Mouse (Mus musculus) stomach, postnatal 0 days (tissue): Measurements from ENCODE around the gene Hoxc4. TPM values are rescaled to one million over a fixed set of nuclear protein-coding genes. Genes with fewer than 3 reads are reported as not detected.

Source experiments
- ATAC-seq: fragments of 200-750 bp; cut with Nextera tagmentation; 2 replicates; pipeline ENCODE4 v1.8.0; 2017; ENCODE audit not compliant: low FRiP score, low TSS enrichment
- DNase-seq: peaks from one replicate; pipeline ENCODE4 v3.0.0-alpha.2; 2016; ENCODE audit warnings: low spot score
- H3K27ac ChIP-seq: fragments of 300-500 bp; sonication (generic); replicated peaks from 2 replicates; pipeline ENCODE4 v1.5.1; 2014; ENCODE audit warnings: mild to moderate bottlenecking, control low read depth
- H3K27me3 ChIP-seq: fragments of 300-500 bp; sonication (generic); 2 replicates; pipeline ENCODE4 v1.6.1; 2014; ENCODE audit warnings: low read length; ENCODE audit not compliant: control insufficient read depth, insufficient read depth
- H3K36me3 ChIP-seq: fragments of 300-500 bp; sonication (generic); 2 replicates; pipeline ENCODE4 v1.6.1; 2014; ENCODE audit warnings: low read length, mixed read lengths; ENCODE audit not compliant: control insufficient read depth, insufficient read depth
- H3K4me1 ChIP-seq: fragments of 300-500 bp; sonication (generic); replicated peaks from 2 replicates; pipeline ENCODE4 v1.6.1; 2014; ENCODE audit warnings: antibody characterized with exemption; ENCODE audit not compliant: control insufficient read depth, insufficient read depth
- H3K4me2 ChIP-seq: fragments of 300-500 bp; sonication (generic); replicated peaks from 2 replicates; pipeline ENCODE4 v1.6.1; 2014; ENCODE audit warnings: low read depth, mild to moderate bottlenecking, control low read depth, moderate library complexity
- H3K4me3 ChIP-seq: fragments of 300-500 bp; sonication (generic); 2 replicates; pipeline ENCODE4 v1.5.1; 2014; ENCODE audit warnings: low read depth, low read length, control low read depth
- H3K9ac ChIP-seq: fragments of 300-500 bp; sonication (generic); 2 replicates; pipeline ENCODE4 v1.6.1; 2014; ENCODE audit warnings: mild to moderate bottlenecking, low read length, control low read depth, mixed read lengths
- H3K9me3 ChIP-seq: fragments of 300-500 bp; sonication (generic); 2 replicates; pipeline ENCODE4 v1.6.1; 2016; ENCODE audit warnings: low read length; ENCODE audit not compliant: control insufficient read depth
- CTCF ChIP-seq: IDR thresholded peaks from 2 replicates; pipeline ENCODE4 v1.5.1; 2016; ENCODE audit warnings: antibody characterized with exemption, low read depth, mild to moderate bottlenecking, moderate library complexity
- EP300 ChIP-seq: optimal IDR thresholded peaks from 2 replicates; pipeline ENCODE3; 2016; ENCODE audit warnings: antibody characterized with exemption
- WGBS: fragments of 180-500 bp; shearing (Covaris S2); extraction: QIAGEN DNeasy Blood & Tissue Kit; methylation state at CpG from one replicate; pipeline ENCODE4 v1.1.7; 2014; 5-methylcytosine and 5-hydroxymethylcytosine counted together
- polyA plus RNA-seq: library from polyadenylated mRNA; unstranded; fragments of >200 nt; fragmentation: Nextera tagmentation; extraction: Ambion mirVana; gene quantifications from 2 replicates; pipeline ENCODE4 v1.2.1, GENCODE M21; 2015

Hoxc4 gene
- polyA plus RNA-seq, 1 experiment from 2014 or later = 10.4 TPM

GRCm38 (mm10) chr15:103039609-103040008 lies 20.9 kb downstream of the Hoxc4 start:
- no peak overlapping the region for H3K4me2 ChIP-seq

GRCm38 (mm10) chr15:103040601-103041000 lies 21.9 kb downstream of the Hoxc4 start:
- no peaks in the 10 kb centered on the region for H3K4me1 ChIP-seq
- DNase-seq (no peak), ATAC-seq (no peak)
- TF ChIP-seq CTCF = no peak
- TF ChIP-seq EP300 = no peak
- peak overlapping the region; percentile 42 for H3K4me2 ChIP-seq
- no peaks in the 10 kb centered on the region for H3K36me3 ChIP-seq
- WGBS = 32% methylated on average over 12 of the region's 12 CpGs
- no peaks in the 10 kb centered on the region for H3K9me3 ChIP-seq
- peak overlapping the region; percentile 19 for H3K4me3 ChIP-seq
- H3K27me3 ChIP-seq = no peaks in the 10 kb centered on the region
- H3K9ac ChIP-seq = peak overlapping the region; percentile 52
- peak overlapping the region; percentile 89 for H3K27ac ChIP-seq

More at GRCm38 (mm10) chr15:103039609-103040008, 20.9 kb downstream of the Hoxc4 start:
- Histone ChIP-seq H3K4me3 (no peak overlapping the region), H3K4me1 (no peaks in the 10 kb centered on the region), H3K9me3 (no peaks in the 10 kb centered on the region), H3K27ac (peak overlapping the region; percentile 77), H3K36me3 (no peaks in the 10 kb centered on the region), H3K27me3 (no peaks in the 10 kb centered on the region), H3K9ac (no peak overlapping the region)
- no peak for TF ChIP-seq CTCF
- TF ChIP-seq EP300 = no peak
- ATAC-seq = no peak
- WGBS = 25% methylated on average over 3 of the region's 3 CpGs
- no peak for DNase-seq

- Histone ChIP-seq H3K9ac (no peak overlapping the region), H3K4me2 (no peak overlapping the region), H3K27me3 (no peaks in the 10 kb centered on the region), H3K27ac (peak overlapping the region; percentile 89), H3K36me3 (no peaks in the 10 kb centered on the region), H3K4me1 (no peaks in the 10 kb centered on the region), H3K9me3 (no peaks in the 10 kb centered on the region), H3K4me3 (no peak overlapping the region)
- DNase-seq (no peak), ATAC-seq (peak; percentile 63; the same call in 1 of the 2 replicates)
- no peak for TF ChIP-seq EP300
- TF ChIP-seq CTCF = no peak
- WGBS = 38% methylated on average over 5 of the region's 5 CpGs
Observed at GRCm38 (mm10) chr15:103041613-103042012, 22.9 kb downstream of the Hoxc4 start.

- WGBS = 35% methylated on average over 1 of the region's 1 CpGs
- TF ChIP-seq CTCF (no peak), EP300 (no peak)
- Histone ChIP-seq H3K9me3 (no peaks in the 10 kb centered on the region), H3K36me3 (no peaks in the 10 kb centered on the region), H3K27me3 (no peaks in the 10 kb centered on the region), H3K27ac (peak overlapping the region; percentile 56), H3K9ac (no peak overlapping the region), H3K4me1 (no peaks in the 10 kb centered on the region), H3K4me2 (no peak overlapping the region), H3K4me3 (no peak overlapping the region)
- ATAC-seq = no peak
- DNase-seq = no peak
Observed at GRCm38 (mm10) chr15:103042209-103042608, 23.5 kb downstream of the Hoxc4 start.

- Histone ChIP-seq H3K4me3 (no peak overlapping the region), H3K27ac (no peak overlapping the region), H3K4me2 (no peak overlapping the region), H3K4me1 (0 out of 2 replicates have a peak, but pooled peaks cover 2% of the 10 kb centered on the region), H3K27me3 (no peaks in the 10 kb centered on the region), H3K9ac (no peak overlapping the region), H3K36me3 (no peaks in the 10 kb centered on the region), H3K9me3 (no peaks in the 10 kb centered on the region)
- DNase-seq = no peak
- TF ChIP-seq CTCF (no peak), EP300 (no peak)
- 80% methylated on average over 2 of the region's 2 CpGs for WGBS
- no peak for ATAC-seq
Observed at GRCm38 (mm10) chr15:103051670-103052069, 32.9 kb downstream of the Hoxc4 start.

GRCm38 (mm10) chr15:103053210-103053609 lies 34.5 kb downstream of the Hoxc4 start:
- DNase-seq = no peak
- no peak overlapping the region for H3K4me2 ChIP-seq
- no peak overlapping the region for H3K27ac ChIP-seq
- ATAC-seq = no peak
- H3K27me3 ChIP-seq = no peaks in the 10 kb centered on the region
- no peaks in the 10 kb centered on the region for H3K36me3 ChIP-seq
- H3K4me3 ChIP-seq = no peak overlapping the region
- 0 out of 2 replicates have a peak, but pooled peaks cover 2% of the 10 kb centered on the region for H3K4me1 ChIP-seq
- H3K9ac ChIP-seq = no peak overlapping the region
- no peaks in the 10 kb centered on the region for H3K9me3 ChIP-seq
- TF ChIP-seq CTCF (no peak), EP300 (no peak)
